Mouse (Mus musculus) MEL (cell line): ENCODE measurements around the gene Pde1c. TPM values are rescaled to one million over a fixed set of nuclear protein-coding genes. Genes with fewer than 3 reads are reported as not detected.
A peak's percentile ranks its signal among the peaks of the same experiment; 100 is the strongest.

Experiments
- DNase-seq: peaks from one replicate; pipeline ENCODE4 v3.0.0; 2011; ENCODE audit warnings: low read depth, low spot score
- H3K27ac ChIP-seq: 2 replicates; pipeline ENCODE4 v1.5.1; 2012; ENCODE audit warnings: low read depth, mild to moderate bottlenecking, control low read depth, low read length, moderate library complexity; ENCODE audit not compliant: control insufficient read depth
- H3K27me3 ChIP-seq, 2 experiments: fragments of 150-350 bp in 1 of 2; sonication (generic) in 1 of 2; 2 replicates each; pipeline ENCODE4 v1.6.1; 2012; ENCODE audit warnings: low read length in 2 of 2, mild to moderate bottlenecking in 2 of 2, improper control_type of control experiment in 1 of 2, moderate library complexity in 1 of 2; ENCODE audit not compliant: insufficient read depth in 2 of 2, control insufficient read depth in 1 of 2
- H3K36me3 ChIP-seq, 2 experiments: 2 replicates each; pipeline ENCODE4 v1.6.1; 2012 to 2014; ENCODE audit warnings: low read length in 2 of 2, improper control_type of control experiment in 1 of 2, inconsistent platforms in 1 of 2, mild to moderate bottlenecking in 1 of 2; ENCODE audit not compliant: insufficient read depth in 2 of 2, control insufficient read depth in 1 of 2
- H3K4me1 ChIP-seq, 2 experiments: fragments of 150-350 bp in 1 of 2; sonication (generic) in 1 of 2; 2 replicates each; pipeline ENCODE4 v1.6.1; 2012; ENCODE audit warnings: low read length in 2 of 2, improper control_type of control experiment in 1 of 2, mild to moderate bottlenecking in 1 of 2; ENCODE audit not compliant: insufficient read depth in 2 of 2, control insufficient read depth in 1 of 2
- H3K4me3 ChIP-seq, 2 experiments: fragments of 150-350 bp in 1 of 2; sonication (generic) in 1 of 2; 2 replicates each; pipeline ENCODE4 v1.5.1; 2012; ENCODE audit warnings: low read depth in 2 of 2, low read length in 2 of 2, mild to moderate bottlenecking in 2 of 2, moderate library complexity in 2 of 2, control low read depth in 1 of 2, improper control_type of control experiment in 1 of 2; ENCODE audit not compliant: control insufficient read depth in 1 of 2, insufficient read depth in 1 of 2
- H3K79me2 ChIP-seq: 2 replicates; pipeline ENCODE4 v1.6.1; 2012; ENCODE audit warnings: mild to moderate bottlenecking, low read length, moderate library complexity; ENCODE audit not compliant: control insufficient read depth, poor library complexity, insufficient read depth
- H3K9ac ChIP-seq: 2 replicates; pipeline ENCODE4 v1.6.1; 2012; ENCODE audit warnings: low read depth, mild to moderate bottlenecking, control low read depth, low read length, moderate library complexity; ENCODE audit not compliant: control insufficient read depth, poor library complexity, severe bottlenecking
- H3K9me3 ChIP-seq: fragments of 150-350 bp; sonication (generic); replicated peaks from 2 replicates; pipeline ENCODE4 v1.6.1; 2012; ENCODE audit warnings: mild to moderate bottlenecking, low read length, improper control_type of control experiment, moderate library complexity; ENCODE audit not compliant: insufficient read depth
- BHLHE40 ChIP-seq: IDR thresholded peaks from 2 replicates; pipeline ENCODE4 v1.6.1; 2012; ENCODE audit warnings: low read depth, mild to moderate bottlenecking, inconsistent platforms, low read length, improper control_type of control experiment, borderline replicate concordance
- ETS1 ChIP-seq: IDR thresholded peaks from 2 replicates; pipeline ENCODE4 v1.6.1; 2012; ENCODE audit warnings: low read depth, mild to moderate bottlenecking, inconsistent platforms, low read length, improper control_type of control experiment, moderate library complexity
- MAX ChIP-seq: IDR thresholded peaks from 2 replicates; pipeline ENCODE4 v1.6.1; 2011; ENCODE audit warnings: low read length, improper control_type of control experiment
- MEF2A ChIP-seq: IDR thresholded peaks from 2 replicates; pipeline ENCODE4 v1.6.1; 2014; ENCODE audit warnings: low read depth, mild to moderate bottlenecking, inconsistent platforms, low read length, improper control_type of control experiment; ENCODE audit not compliant: poor library complexity, insufficient replicate concordance, severe bottlenecking; ENCODE audit errors: extremely low read depth
- MYC ChIP-seq: IDR thresholded peaks from 2 replicates; pipeline ENCODE4 v1.6.1; 2011; ENCODE audit warnings: low read depth, mild to moderate bottlenecking, low read length, improper control_type of control experiment, moderate library complexity
- NRF1 ChIP-seq: IDR thresholded peaks from 2 replicates; pipeline ENCODE4 v1.6.1; 2014; ENCODE audit warnings: low read depth, mild to moderate bottlenecking, inconsistent platforms, low read length, improper control_type of control experiment, moderate library complexity; ENCODE audit not compliant: poor library complexity, insufficient read depth, severe bottlenecking
- POLR2AphosphoS5 ChIP-seq: IDR thresholded peaks from 2 replicates; pipeline ENCODE4 v1.6.1; 2012; ENCODE audit warnings: low read depth, borderline replicate concordance, mild to moderate bottlenecking, inconsistent platforms, low read length, moderate library complexity, mixed read lengths
- RCOR1 ChIP-seq: IDR thresholded peaks from 2 replicates; pipeline ENCODE4 v1.6.1; 2012; ENCODE audit warnings: low read depth, mild to moderate bottlenecking, inconsistent platforms, low read length, improper control_type of control experiment
- SIN3A ChIP-seq: IDR thresholded peaks from 2 replicates; pipeline ENCODE4 v1.6.1; 2012; ENCODE audit warnings: low read length, improper control_type of control experiment, inconsistent platforms
- SMC3 ChIP-seq: IDR thresholded peaks from 2 replicates; pipeline ENCODE4 v1.6.1; 2011; ENCODE audit warnings: low read depth, low read length, improper control_type of control experiment
- TCF12 ChIP-seq: IDR thresholded peaks from 2 replicates; pipeline ENCODE4 v1.6.1; 2014; ENCODE audit warnings: low read depth, mild to moderate bottlenecking, inconsistent platforms, low read length, improper control_type of control experiment, moderate library complexity
- USF2 ChIP-seq, 2 experiments: IDR thresholded peaks; 2 replicates each; pipeline ENCODE4 v1.6.1; 2011 to 2012; ENCODE audit warnings: improper control_type of control experiment in 2 of 2, low read length in 2 of 2, borderline replicate concordance in 1 of 2, inconsistent platforms in 1 of 2, low read depth in 1 of 2, mild to moderate bottlenecking in 1 of 2; ENCODE audit not compliant: insufficient read depth in 1 of 2
- ZKSCAN1 ChIP-seq: IDR thresholded peaks from 2 replicates; pipeline ENCODE4 v1.6.1; 2012; ENCODE audit warnings: low read depth, mild to moderate bottlenecking, inconsistent platforms, low read length, improper control_type of control experiment, moderate library complexity
- ZMIZ1 ChIP-seq: IDR thresholded peaks from 2 replicates; pipeline ENCODE4 v1.6.1; 2012; ENCODE audit warnings: low read depth, mild to moderate bottlenecking, inconsistent platforms, low read length, improper control_type of control experiment, moderate library complexity
- ZNF384 ChIP-seq: IDR thresholded peaks from 2 replicates; pipeline ENCODE4 v1.6.1; 2012; ENCODE audit warnings: low read depth, mild to moderate bottlenecking, inconsistent platforms, low read length, improper control_type of control experiment
- polyA plus RNA-seq, 2 experiments: library from polyadenylated mRNA; stranded (reverse) in 1 of 2; unstranded in 1 of 2; fragments of >175 nt in 1 of 2; fragments of >200 nt in 1 of 2; gene quantifications; 2 replicates each; pipeline versions ENCODE4 v1.2.1 to v1.2.4; 2012; ENCODE audit warnings: low replicate concordance in 2 of 2, low read depth in 1 of 2; ENCODE audit not compliant: insufficient read length in 2 of 2, insufficient read depth in 1 of 2, missing spikeins in 1 of 2
- total RNA-seq: library from RNA; depleted of rRNA; stranded (reverse); fragments of 300-350 nt; gene quantifications from 2 replicates; pipeline ENCODE4 v1.2.3, GENCODE M21; 2012

Gene Pde1c
- total and polyA plus RNA-seq, 3 experiments = not detected

- H3K27ac ChIP-seq = no peak overlapping the region
- H3K9ac ChIP-seq = no peak overlapping the region
- H3K4me3 ChIP-seq = no peak overlapping the region
- no peaks in the 10 kb centered on the region for H3K4me1 ChIP-seq
- no peaks in the 10 kb centered on the region for H3K9me3 ChIP-seq
- TF ChIP-seq ZMIZ1 (no peak), ZKSCAN1 (no peak), MYC (no peak), MEF2A (no peak), BHLHE40 (no peak), ZNF384 (no peak), MAX (no peak), POLR2AphosphoS5 (no peak), TCF12 (no peak), USF2 (IDR thresholded peaks at IDR 0.05; ENCODE audit: borderline replicate concordance in 1 of 2, insufficient read depth in 1 of 2, low read depth in 1 of 2, low read length in 2 of 2) (no peak), NRF1 (no peak), RCOR1 (no peak), ETS1 (no peak), SIN3A (no peak), SMC3 (no peak)
- no peaks in the 10 kb centered on the region for H3K27me3 ChIP-seq
- no peaks in the 10 kb centered on the region for H3K36me3 ChIP-seq
- no peak for DNase-seq
- H3K79me2 ChIP-seq = no peaks in the 10 kb centered on the region
Measured at GRCm38 (mm10) chr6:56264509-56264908, 304.4 kb downstream of the Pde1c start.

GRCm38 (mm10) chr6:56260118-56260517 lies 308.8 kb downstream of the Pde1c start:
- TF ChIP-seq BHLHE40 (no peak), TCF12 (peak; percentile 21; the same call in 1 of the 2 replicates)
- Histone ChIP-seq H3K4me3 (no peak overlapping the region), H3K9me3 (no peaks in the 10 kb centered on the region), H3K4me1 (no peaks in the 10 kb centered on the region), H3K9ac (no peak overlapping the region), H3K36me3 (no peaks in the 10 kb centered on the region), H3K79me2 (no peaks in the 10 kb centered on the region), H3K27ac (no peak overlapping the region), H3K27me3 (no peaks in the 10 kb centered on the region)
- no peak for DNase-seq
